Mouse (Mus musculus): Measurements from ENCODE around the gene Acp4. TPM values are rescaled to one million over a fixed set of nuclear protein-coding genes. Genes with fewer than 3 reads are reported as not detected.
"Not testable (repeated sequence)": the region's sequence is repeated elsewhere in the genome, so short reads cannot be mapped to it uniquely, and the experiment has no call there.

Gene Acp4
- polyA plus RNA-seq, 1 experiment from 2014 or later: not detected

GRCm38 (mm10) chr7:44235909-44236308 is 21.3 kb downstream of the Acp4 start, which contains the start of gene Gm36864:
Gene Gm36864, plus strand, starts transcription at chr7:44236177.
- no peaks in the 10 kb centered on the region for H3K36me3 ChIP-seq (ENCODE audit: control insufficient read depth, insufficient read depth)
- WGBS (ENCODE audit: insufficient replicate concordance): 63% methylated on average over 3 of the region's 3 CpGs
- H3K4me3 ChIP-seq (ENCODE audit: low read depth, low read length): no peak within 1 kb of the TSS
- no peak for ATAC-seq (ENCODE audit: low read depth)
- H3K4me1 ChIP-seq (ENCODE audit: control insufficient read depth, low read depth, low read length): no peaks in the 10 kb centered on the region
- no peak within 1 kb of the TSS for H3K4me2 ChIP-seq (ENCODE audit: low read depth, low read length)
- H3K9me3 ChIP-seq (replicated peaks; ENCODE audit: control insufficient read depth, low read length): no peaks in the 10 kb centered on the region
- no peak within 1 kb of the TSS for H3K27ac ChIP-seq (ENCODE audit: low read length)
- H3K27me3 ChIP-seq (ENCODE audit: control insufficient read depth, insufficient read depth, low read depth, low read length): no peaks in the 10 kb centered on the region
- H3K9ac ChIP-seq (ENCODE audit: low read depth, low read length): no peak within 1 kb of the TSS

- Histone ChIP-seq H3K9me3 (replicated peaks; ENCODE audit: control insufficient read depth, low read length) (no peaks in the 10 kb centered on the region), H3K4me3 (ENCODE audit: low read depth, low read length) (no peak within 1 kb of the TSS), H3K9ac (ENCODE audit: low read depth, low read length) (no peak within 1 kb of the TSS), H3K4me1 (ENCODE audit: control insufficient read depth, low read depth, low read length) (no peaks in the 10 kb centered on the region), H3K36me3 (ENCODE audit: control insufficient read depth, insufficient read depth) (no peaks in the 10 kb centered on the region), H3K4me2 (ENCODE audit: low read depth, low read length) (no peak within 1 kb of the TSS), H3K27ac (ENCODE audit: low read length) (no peak within 1 kb of the TSS), H3K27me3 (ENCODE audit: control insufficient read depth, insufficient read depth, low read depth, low read length) (no peaks in the 10 kb centered on the region)
- WGBS (ENCODE audit: insufficient replicate concordance): 26% methylated on average over 1 of the region's 1 CpGs
- no peak for ATAC-seq (ENCODE audit: low read depth)
Measured at GRCm38 (mm10) chr7:44225076-44225475, 32.1 kb downstream of the Acp4 start, which contains the start of gene Klk1. Gene Klk1, plus strand, starts transcription at chr7:44225360.

GRCm38 (mm10) chr7:44222335-44222734 is 34.8 kb downstream of the Acp4 start:
- WGBS (ENCODE audit: insufficient replicate concordance): 58% methylated on average over 6 of the region's 6 CpGs
- not testable (repeated sequence) for H3K4me3 ChIP-seq (ENCODE audit: low read depth, low read length); H3K4me2 ChIP-seq (ENCODE audit: low read depth, low read length); H3K9me3 ChIP-seq (replicated peaks; ENCODE audit: control insufficient read depth, low read length); H3K27ac ChIP-seq (ENCODE audit: low read length); H3K36me3 ChIP-seq (ENCODE audit: control insufficient read depth, insufficient read depth); ATAC-seq (ENCODE audit: low read depth); H3K27me3 ChIP-seq (ENCODE audit: control insufficient read depth, insufficient read depth, low read depth, low read length); H3K4me1 ChIP-seq (ENCODE audit: control insufficient read depth, low read depth, low read length); H3K9ac ChIP-seq (ENCODE audit: low read depth, low read length)

GRCm38 (mm10) chr7:44221601-44222000 is 35.6 kb downstream of the Acp4 start:
- WGBS (ENCODE audit: insufficient replicate concordance): 43% methylated on average over 8 of the region's 10 CpGs
- H3K9me3 ChIP-seq (replicated peaks; ENCODE audit: control insufficient read depth, low read length); ATAC-seq (ENCODE audit: low read depth); H3K36me3 ChIP-seq (ENCODE audit: control insufficient read depth, insufficient read depth); H3K27ac ChIP-seq (ENCODE audit: low read length); H3K27me3 ChIP-seq (ENCODE audit: control insufficient read depth, insufficient read depth, low read depth, low read length); H3K4me1 ChIP-seq (ENCODE audit: control insufficient read depth, low read depth, low read length); H3K4me3 ChIP-seq (ENCODE audit: low read depth, low read length); H3K9ac ChIP-seq (ENCODE audit: low read depth, low read length); H3K4me2 ChIP-seq (ENCODE audit: low read depth, low read length): not testable (repeated sequence)

- WGBS (ENCODE audit: insufficient replicate concordance): 37% methylated on average over 1 of the region's 1 CpGs
Measured at GRCm38 (mm10) chr7:44215645-44216044, 41.5 kb downstream of the Acp4 start, which contains the start of gene Klk1b5. Gene Klk1b5, plus strand, starts transcription at chr7:44215945.

GRCm38 (mm10) chr7:44208307-44208706 is 48.9 kb downstream of the Acp4 start:
- Histone ChIP-seq H3K4me2 (ENCODE audit: low read depth, low read length) (no peak overlapping the region), H3K36me3 (ENCODE audit: control insufficient read depth, insufficient read depth) (no peaks in the 10 kb centered on the region), H3K9ac (ENCODE audit: low read depth, low read length) (no peak overlapping the region), H3K4me3 (ENCODE audit: low read depth, low read length) (no peak overlapping the region), H3K9me3 (replicated peaks; ENCODE audit: control insufficient read depth, low read length) (no peaks in the 10 kb centered on the region), H3K27me3 (ENCODE audit: control insufficient read depth, insufficient read depth, low read depth, low read length) (no peaks in the 10 kb centered on the region), H3K4me1 (ENCODE audit: control insufficient read depth, low read depth, low read length) (no peaks in the 10 kb centered on the region), H3K27ac (ENCODE audit: low read length) (no peak overlapping the region)
- WGBS (ENCODE audit: insufficient replicate concordance): 53% methylated on average over 3 of the region's 3 CpGs
- ATAC-seq (ENCODE audit: low read depth): no peak

More at GRCm38 (mm10) chr7:44215645-44216044, 41.5 kb downstream of the Acp4 start, which contains the start of gene Klk1b5:
- H3K4me2 ChIP-seq (ENCODE audit: low read depth, low read length): no peak within 1 kb of the TSS
- no peak within 1 kb of the TSS for H3K27ac ChIP-seq (ENCODE audit: low read length)
- no peaks in the 10 kb centered on the region for H3K4me1 ChIP-seq (ENCODE audit: control insufficient read depth, low read depth, low read length)
- no peak within 1 kb of the TSS for H3K9ac ChIP-seq (ENCODE audit: low read depth, low read length)
- no peaks in the 10 kb centered on the region for H3K36me3 ChIP-seq (ENCODE audit: control insufficient read depth, insufficient read depth)
- H3K4me3 ChIP-seq (ENCODE audit: low read depth, low read length): no peak within 1 kb of the TSS
- no peaks in the 10 kb centered on the region for H3K9me3 ChIP-seq (replicated peaks; ENCODE audit: control insufficient read depth, low read length)
- no peaks in the 10 kb centered on the region for H3K27me3 ChIP-seq (ENCODE audit: control insufficient read depth, insufficient read depth, low read depth, low read length)
- ATAC-seq (ENCODE audit: low read depth): no peak

- not testable (repeated sequence) for ATAC-seq (ENCODE audit: low read depth); H3K4me2 ChIP-seq (ENCODE audit: low read depth, low read length); H3K4me1 ChIP-seq (ENCODE audit: control insufficient read depth, low read depth, low read length); H3K9ac ChIP-seq (ENCODE audit: low read depth, low read length); H3K27me3 ChIP-seq (ENCODE audit: control insufficient read depth, insufficient read depth, low read depth, low read length); H3K36me3 ChIP-seq (ENCODE audit: control insufficient read depth, insufficient read depth); H3K27ac ChIP-seq (ENCODE audit: low read length); H3K4me3 ChIP-seq (ENCODE audit: low read depth, low read length); H3K9me3 ChIP-seq (replicated peaks; ENCODE audit: control insufficient read depth, low read length)
- WGBS (ENCODE audit: insufficient replicate concordance): 28% methylated on average over 3 of the region's 3 CpGs
Measured at GRCm38 (mm10) chr7:44207135-44207534, 50.0 kb downstream of the Acp4 start, which contains the start of gene Klk1b4. Gene Klk1b4, plus strand, starts transcription at chr7:44207435.

Other genes with a start within 250 kb of the Acp4 start
- 0.26 TPM in 1 of 2 replicates, not detected in the other for gene Klk1b26, start 245.2 kb downstream of the Acp4 start, polyA plus RNA-seq (2015; fragmentation: Nextera tagmentation; extraction: Ambion mirVana)
- not detected in 2 replicates for gene Klk1b27, start 205.1 kb downstream of the Acp4 start, polyA plus RNA-seq (2015; fragmentation: Nextera tagmentation; extraction: Ambion mirVana)
- not detected in 2 replicates for gene Klk1b21, start 155.1 kb downstream of the Acp4 start, polyA plus RNA-seq (2015; fragmentation: Nextera tagmentation; extraction: Ambion mirVana)
- not detected in 2 replicates for gene Klk1b22, start 144.7 kb downstream of the Acp4 start, polyA plus RNA-seq (2015; fragmentation: Nextera tagmentation; extraction: Ambion mirVana)
- gene Klk1b16, start 120.6 kb downstream of the Acp4 start, polyA plus RNA-seq (2015; fragmentation: Nextera tagmentation; extraction: Ambion mirVana): 0.06 TPM in 1 of 2 replicates, not detected in the other
- not detected in 2 replicates for gene Klk1b24, start 69.1 kb downstream of the Acp4 start, polyA plus RNA-seq (2015; fragmentation: Nextera tagmentation; extraction: Ambion mirVana)
- gene Klk1b3, start 59.2 kb downstream of the Acp4 start, polyA plus RNA-seq (2015; fragmentation: Nextera tagmentation; extraction: Ambion mirVana): not detected in 2 replicates
- gene Klk1b4, start 49.9 kb downstream of the Acp4 start, polyA plus RNA-seq (2015; fragmentation: Nextera tagmentation; extraction: Ambion mirVana): 0.11 TPM in 1 of 2 replicates, not detected in the other
- gene Klk1b5, start 41.4 kb downstream of the Acp4 start, polyA plus RNA-seq (2015; fragmentation: Nextera tagmentation; extraction: Ambion mirVana): not detected in 2 replicates
- gene Klk1, start 32.0 kb downstream of the Acp4 start, polyA plus RNA-seq (2015; fragmentation: Nextera tagmentation; extraction: Ambion mirVana): 1.1 TPM in 1 of 2 replicates, not detected in the other
- not detected in 2 replicates for gene Gm36864, start 21.2 kb downstream of the Acp4 start, polyA plus RNA-seq (2015; fragmentation: Nextera tagmentation; extraction: Ambion mirVana)
- 1.1 and 1.2 TPM in 2 replicates for gene 1700028J19Rik, start 10.7 kb downstream of the Acp4 start, polyA plus RNA-seq (2015; fragmentation: Nextera tagmentation; extraction: Ambion mirVana)
- gene 2410002F23Rik, start 10.7 kb downstream of the Acp4 start, polyA plus RNA-seq (2015; fragmentation: Nextera tagmentation; extraction: Ambion mirVana): 23.4 and 24.6 TPM in 2 replicates
- gene Gm15517, start 4.1 kb upstream of the Acp4 start, polyA plus RNA-seq (2015; fragmentation: Nextera tagmentation; extraction: Ambion mirVana): not detected in 2 replicates
- 0.44 and 0.46 TPM in 2 replicates for gene Clec11a, start 49.5 kb upstream of the Acp4 start, polyA plus RNA-seq (2015; fragmentation: Nextera tagmentation; extraction: Ambion mirVana)
- gene Shank1, start 52.9 kb upstream of the Acp4 start, polyA plus RNA-seq (2015; fragmentation: Nextera tagmentation; extraction: Ambion mirVana): 0.01 and 0.02 TPM in 2 replicates
- 0.04 TPM in 1 of 2 replicates, not detected in the other for gene Syt3, start 126.7 kb upstream of the Acp4 start, polyA plus RNA-seq (2015; fragmentation: Nextera tagmentation; extraction: Ambion mirVana)
- 0.20 TPM in 1 of 2 replicates, not detected in the other for gene 1700008O03Rik, start 128.4 kb upstream of the Acp4 start, polyA plus RNA-seq (2015; fragmentation: Nextera tagmentation; extraction: Ambion mirVana)
- gene Lrrc4b, start 171.6 kb upstream of the Acp4 start, polyA plus RNA-seq (2015; fragmentation: Nextera tagmentation; extraction: Ambion mirVana): not detected in 2 replicates
- 19.4 and 23.5 TPM in 2 replicates for gene Aspdh, start 208.0 kb upstream of the Acp4 start, polyA plus RNA-seq (2015; fragmentation: Nextera tagmentation; extraction: Ambion mirVana)
- 159 and 174 TPM in 2 replicates for gene Josd2, start 210.6 kb upstream of the Acp4 start, polyA plus RNA-seq (2015; fragmentation: Nextera tagmentation; extraction: Ambion mirVana)
- 34.4 and 40.6 TPM in 2 replicates for gene Emc10, start 239.2 kb upstream of the Acp4 start, polyA plus RNA-seq (2015; fragmentation: Nextera tagmentation; extraction: Ambion mirVana)
- 1.3 and 1.4 TPM in 2 replicates for gene Fam71e1, start 239.2 kb upstream of the Acp4 start, polyA plus RNA-seq (2015; fragmentation: Nextera tagmentation; extraction: Ambion mirVana)